Mouse (Mus musculus) lung, embryonic 15.5 days (tissue): ENCODE results near the gene Trp53tg5. TPM values are rescaled to one million over a fixed set of nuclear protein-coding genes. Genes with fewer than 3 reads are reported as not detected.

Source experiments
- ATAC-seq: fragments of 200-750 bp; cut with Nextera tagmentation; 2 replicates; pipeline ENCODE4 v1.8.0; 2017; ENCODE audit warnings: moderate number of reproducible peaks, borderline replicate concordance; ENCODE audit not compliant: low FRiP score, low TSS enrichment; ENCODE audit errors: extremely low read depth
- H3K27ac ChIP-seq: fragments of 300-500 bp; sonication (generic); 2 replicates; pipeline ENCODE4 v1.5.1; 2015; ENCODE audit warnings: moderate library complexity, mild to moderate bottlenecking, inconsistent platforms
- H3K27me3 ChIP-seq: fragments of 300-500 bp; sonication (generic); 2 replicates; pipeline ENCODE4 v1.6.1; 2015; ENCODE audit warnings: inconsistent platforms
- H3K36me3 ChIP-seq: fragments of 300-500 bp; sonication (generic); 2 replicates; pipeline ENCODE4 v1.6.1; 2015; ENCODE audit warnings: inconsistent platforms
- H3K4me1 ChIP-seq: fragments of 300-500 bp; sonication (generic); 2 replicates; pipeline ENCODE4 v1.6.1; 2015; ENCODE audit warnings: inconsistent platforms
- H3K4me2 ChIP-seq: fragments of 300-500 bp; sonication (generic); 2 replicates; pipeline ENCODE4 v1.6.1; 2015; ENCODE audit warnings: inconsistent platforms, mild to moderate bottlenecking, moderate library complexity
- H3K4me3 ChIP-seq: fragments of 300-500 bp; sonication (generic); 2 replicates; pipeline ENCODE4 v1.5.1; 2015; ENCODE audit warnings: mild to moderate bottlenecking, inconsistent platforms
- H3K9ac ChIP-seq: fragments of 300-500 bp; sonication (generic); 2 replicates; pipeline ENCODE4 v1.6.1; 2015; ENCODE audit warnings: inconsistent platforms
- H3K9me3 ChIP-seq: fragments of 300-500 bp; sonication (generic); 2 replicates; pipeline ENCODE4 v1.6.1; 2016; ENCODE audit warnings: inconsistent platforms
- WGBS: fragments of 180-500 bp; shearing (Covaris S2); methylation state at CpG from one replicate; pipeline ENCODE4 v1.1.7; 2015; 5-methylcytosine and 5-hydroxymethylcytosine counted together
- polyA plus RNA-seq: library from polyadenylated mRNA; unstranded; fragments of >200 nt; fragmentation: Nextera tagmentation; extraction: Ambion mirVana; gene quantifications from 2 replicates; pipeline ENCODE4 v1.2.1, GENCODE M21; 2015

Trp53tg5 gene
- not detected in 2 replicates for polyA plus RNA-seq

DNA sequence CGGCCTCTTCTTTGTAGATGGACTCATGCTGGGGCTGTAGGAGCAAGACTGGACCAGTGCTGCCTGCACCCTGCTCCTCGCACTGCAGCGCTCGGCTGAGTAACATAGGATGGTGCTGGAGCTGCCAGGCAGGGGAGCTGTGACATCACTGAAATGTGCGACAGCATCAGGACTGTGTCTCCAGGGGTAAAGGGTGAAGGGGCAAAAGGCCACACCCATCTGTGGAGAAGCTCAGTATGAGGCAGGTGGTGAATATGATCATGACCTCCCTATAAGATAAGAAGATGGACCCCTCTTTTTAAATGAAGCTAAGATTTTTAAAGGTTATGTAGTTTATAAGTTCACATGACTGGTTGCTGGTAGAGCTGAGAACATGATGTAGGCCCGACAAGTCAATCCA is at the start of gene Trp53tg5:
Trp53tg5 (minus strand) TSS at position 101 of the 400 bp plus-strand sequence.
- no peak for ATAC-seq
- no peaks in the 10 kb centered on the region for H3K9me3 ChIP-seq
- no peaks in the 10 kb centered on the region for H3K36me3 ChIP-seq
- H3K4me3 ChIP-seq = no peak within 1 kb of the TSS
- no peak within 1 kb of the TSS for H3K9ac ChIP-seq
- H3K27me3 ChIP-seq = no peaks in the 10 kb centered on the region
- WGBS = 79% methylated on average over 6 of the region's 6 CpGs
- H3K4me2 ChIP-seq = no peak within 1 kb of the TSS
- H3K27ac ChIP-seq = no peak within 1 kb of the TSS
- no peaks in the 10 kb centered on the region for H3K4me1 ChIP-seq

DNA sequence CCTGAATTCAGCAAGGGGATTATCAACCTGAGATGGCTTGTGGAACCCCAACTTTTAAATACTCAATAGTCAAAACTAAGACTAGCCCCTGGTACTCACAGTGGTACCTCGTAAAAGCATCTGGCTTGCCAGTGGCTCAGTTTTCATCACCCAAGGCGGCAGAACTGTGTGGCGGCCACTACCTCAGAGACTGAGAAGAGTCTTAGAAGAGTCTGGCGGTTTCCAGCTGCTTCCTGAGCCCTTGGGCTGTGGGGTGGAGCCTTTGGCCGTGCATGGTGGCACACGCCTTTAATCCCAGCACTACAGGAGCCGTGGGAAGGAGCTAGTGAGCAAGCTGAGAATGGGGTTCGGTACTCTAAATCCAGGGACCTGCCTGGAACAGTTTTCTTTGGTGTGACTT is 48.8 kb upstream of the Trp53tg5 start:
- no peaks in the 10 kb centered on the region for H3K36me3 ChIP-seq
- peak overlapping the region; percentile 13 for H3K4me2 ChIP-seq
- ATAC-seq = no peak
- no peak overlapping the region for H3K4me3 ChIP-seq
- 30% methylated on average over 8 of the region's 8 CpGs for WGBS
- no peak overlapping the region for H3K9ac ChIP-seq
- H3K4me1 ChIP-seq = 0 out of 2 replicates have a peak, but pooled peaks cover 17% of the 10 kb centered on the region
- no peaks in the 10 kb centered on the region for H3K27me3 ChIP-seq
- no peaks in the 10 kb centered on the region for H3K9me3 ChIP-seq
- 0 out of 2 replicates have a peak overlapping the region, but pooled peaks have one; percentile 1 for H3K27ac ChIP-seq

DNA sequence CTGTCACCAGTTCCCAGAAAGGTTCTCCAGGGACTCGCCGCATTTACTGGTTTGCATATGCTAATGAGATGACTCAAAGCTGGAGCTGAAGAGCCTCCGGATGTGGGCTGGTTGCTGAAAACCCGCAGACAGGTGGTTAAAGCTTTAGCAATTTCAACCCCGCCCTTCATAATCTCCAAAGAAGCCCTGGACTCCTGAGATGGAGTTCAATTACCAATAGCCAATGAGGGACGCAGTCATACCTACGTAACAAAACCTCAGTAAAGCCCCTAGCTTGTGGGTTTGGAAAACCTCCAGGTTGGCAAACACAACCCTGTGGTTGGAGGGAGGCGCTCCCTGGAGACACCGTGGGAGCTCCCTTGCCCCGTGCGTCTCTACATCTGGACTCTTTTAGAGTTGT is 48.3 kb upstream of the Trp53tg5 start:
- H3K9me3 ChIP-seq = no peaks in the 10 kb centered on the region
- no peak for ATAC-seq
- no peaks in the 10 kb centered on the region for H3K36me3 ChIP-seq
- no peaks in the 10 kb centered on the region for H3K27me3 ChIP-seq
- 0 out of 2 replicates have a peak overlapping the region, but pooled peaks have one; percentile 1 for H3K27ac ChIP-seq
- H3K9ac ChIP-seq = no peak overlapping the region
- 18% methylated on average over 11 of the region's 11 CpGs for WGBS
- H3K4me2 ChIP-seq = peak overlapping the region; percentile 17
- no peak overlapping the region for H3K4me3 ChIP-seq
- 0 out of 2 replicates have a peak, but pooled peaks cover 17% of the 10 kb centered on the region for H3K4me1 ChIP-seq

DNA sequence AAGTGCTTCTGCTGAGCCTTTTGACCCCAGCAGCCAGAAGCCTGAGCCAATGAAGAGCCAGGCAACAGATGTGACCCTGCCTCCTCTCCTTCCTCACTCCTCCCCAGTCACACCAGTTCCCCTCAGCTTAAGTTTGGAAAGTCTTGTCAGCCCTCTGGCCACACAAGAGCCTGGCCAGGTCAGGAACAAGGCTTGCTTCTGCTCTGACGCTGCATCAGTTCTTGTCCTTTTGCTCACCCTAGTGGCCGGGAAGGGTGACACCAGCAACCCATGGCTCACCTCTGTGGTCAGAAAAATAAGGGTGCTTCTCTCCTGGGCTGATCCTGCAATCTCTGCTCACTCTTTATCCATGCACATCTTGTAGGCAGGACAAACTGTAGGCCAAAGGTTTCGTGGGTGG is 47.3 kb upstream of the Trp53tg5 start:
- Histone ChIP-seq H3K4me2 (no peak overlapping the region), H3K27me3 (no peaks in the 10 kb centered on the region), H3K4me1 (0 out of 2 replicates have a peak, but pooled peaks cover 17% of the 10 kb centered on the region), H3K4me3 (no peak overlapping the region), H3K9ac (no peak overlapping the region), H3K36me3 (no peaks in the 10 kb centered on the region), H3K27ac (no peak overlapping the region), H3K9me3 (no peaks in the 10 kb centered on the region)
- WGBS = 8% methylated on average over 3 of the region's 3 CpGs
- ATAC-seq = no peak

DNA sequence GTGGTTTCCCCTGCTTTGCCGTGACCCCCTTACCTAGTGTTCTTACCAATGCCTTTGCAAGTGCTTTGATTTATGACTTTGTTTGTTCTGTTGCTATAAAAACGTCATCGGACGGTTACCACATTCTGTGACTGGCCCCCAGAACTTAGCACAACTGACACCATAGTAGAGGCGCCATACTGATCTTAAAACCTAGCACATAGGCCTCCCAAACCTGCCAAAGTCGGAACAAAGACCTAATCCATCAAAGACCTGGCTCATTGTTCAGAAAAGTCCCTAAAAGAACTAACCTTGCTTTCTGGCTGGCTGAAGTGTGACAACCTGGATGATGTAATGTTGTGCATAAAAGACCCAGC is 45.6 kb upstream of the Trp53tg5 start:
- Histone ChIP-seq H3K4me3 (no peak overlapping the region), H3K9me3 (no peaks in the 10 kb centered on the region), H3K4me2 (no peak overlapping the region), H3K36me3 (no peaks in the 10 kb centered on the region), H3K9ac (no peak overlapping the region), H3K27ac (no peak overlapping the region), H3K4me1 (0 out of 2 replicates have a peak, but pooled peaks cover 17% of the 10 kb centered on the region), H3K27me3 (no peaks in the 10 kb centered on the region)
- ATAC-seq = no peak
- WGBS = 65% methylated on average over 6 of the region's 6 CpGs

DNA sequence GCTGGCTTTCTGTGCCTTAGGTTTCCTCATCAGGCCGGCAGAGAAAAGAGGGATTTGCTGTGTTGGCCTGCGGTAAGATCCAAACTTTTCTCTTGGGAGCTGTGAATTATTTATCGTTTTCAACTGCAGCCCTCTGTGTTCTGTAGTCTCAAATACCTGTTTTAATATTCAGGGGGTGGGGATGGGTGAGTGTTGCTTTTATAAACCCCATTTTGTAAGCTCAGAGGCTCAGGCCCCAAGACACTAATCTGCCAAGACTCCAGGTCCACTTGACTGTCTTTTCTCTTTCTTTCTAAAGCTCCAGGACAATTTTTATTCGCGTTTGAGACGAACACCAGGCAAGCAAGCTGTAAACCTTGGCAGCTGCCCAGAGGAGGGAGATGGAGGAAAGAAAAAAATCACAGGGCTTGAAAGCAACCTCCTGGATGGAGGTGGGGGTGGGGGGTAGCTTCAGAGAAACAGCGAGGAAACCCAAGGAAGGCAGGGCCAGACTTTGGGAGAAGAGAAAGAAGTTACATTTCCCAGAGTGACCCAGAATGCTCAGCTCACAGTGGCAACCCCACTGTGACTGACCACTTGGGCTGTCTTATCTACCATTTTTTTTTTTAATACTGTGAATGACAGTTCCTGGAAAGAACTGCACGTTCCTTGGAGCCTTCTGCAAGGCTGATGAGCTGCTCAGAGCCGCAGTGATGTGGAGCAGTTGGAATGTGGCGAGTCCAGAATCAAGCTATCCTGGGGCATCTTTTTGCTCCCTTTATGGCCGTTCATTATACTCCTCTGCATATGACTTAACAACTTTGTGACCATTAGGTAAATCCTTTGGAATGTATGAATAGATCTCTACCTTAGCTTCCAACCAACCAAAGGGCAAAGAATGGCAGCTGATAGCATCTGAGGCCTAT is 45.0 kb upstream of the Trp53tg5 start:
- ATAC-seq = no peak
- WGBS = 40% methylated on average over 11 of the region's 11 CpGs
- H3K9me3 ChIP-seq = no peaks in the 10 kb centered on the region

DNA sequence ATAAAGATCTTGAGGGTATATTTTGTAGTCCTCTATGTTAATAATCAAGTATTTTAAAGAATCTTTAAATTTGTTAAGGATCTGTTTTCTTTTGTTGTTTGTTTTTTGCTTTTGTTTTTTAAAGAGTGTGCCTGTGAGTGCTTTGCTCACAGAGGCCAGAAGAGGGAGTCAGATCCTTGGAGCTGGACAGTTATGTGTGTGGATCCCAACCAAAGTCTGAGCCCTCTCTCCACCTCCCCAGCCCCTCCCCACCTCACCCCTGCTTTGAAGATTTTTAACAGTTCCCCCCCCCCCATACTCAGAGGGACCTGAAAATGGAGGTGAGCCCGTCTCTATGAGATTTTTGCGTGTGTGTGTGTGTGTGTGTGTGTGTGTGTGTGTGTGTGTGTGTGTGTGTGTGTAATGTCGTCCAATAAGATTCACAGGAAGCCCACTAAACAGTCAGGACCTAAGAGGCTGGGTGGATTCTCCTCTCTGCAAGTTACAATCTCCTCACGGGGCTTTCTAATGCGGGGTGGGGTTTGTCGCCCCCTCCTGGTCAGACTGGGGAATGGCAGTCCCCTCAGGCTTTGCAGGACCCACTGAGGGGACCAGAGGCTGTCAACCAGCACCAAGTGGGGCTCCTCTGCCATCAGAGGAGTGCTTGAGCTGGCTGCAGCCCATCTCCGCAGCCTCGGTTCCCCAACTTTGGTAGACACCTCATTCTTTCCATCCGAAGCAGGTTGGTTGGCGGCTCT is 44.1 kb upstream of the Trp53tg5 start:
- WGBS = 33% methylated on average over 9 of the region's 10 CpGs
- H3K9ac ChIP-seq = no peak overlapping the region
- no peak overlapping the region for H3K27ac ChIP-seq
- no peaks in the 10 kb centered on the region for H3K9me3 ChIP-seq
- H3K4me2 ChIP-seq = no peak overlapping the region
- H3K4me1 ChIP-seq = 0 out of 2 replicates have a peak, but pooled peaks cover 17% of the 10 kb centered on the region
- no peaks in the 10 kb centered on the region for H3K36me3 ChIP-seq
- H3K27me3 ChIP-seq = no peaks in the 10 kb centered on the region
- ATAC-seq = no peak
- no peak overlapping the region for H3K4me3 ChIP-seq

More for the DNA sequence above, 45.0 kb upstream of the Trp53tg5 start:
- no peak overlapping the region for H3K4me3 ChIP-seq
- no peak overlapping the region for H3K9ac ChIP-seq
- H3K4me2 ChIP-seq = no peak overlapping the region
- H3K36me3 ChIP-seq = no peaks in the 10 kb centered on the region
- H3K27ac ChIP-seq = no peak overlapping the region
- 0 out of 2 replicates have a peak, but pooled peaks cover 17% of the 10 kb centered on the region for H3K4me1 ChIP-seq
- no peaks in the 10 kb centered on the region for H3K27me3 ChIP-seq

DNA sequence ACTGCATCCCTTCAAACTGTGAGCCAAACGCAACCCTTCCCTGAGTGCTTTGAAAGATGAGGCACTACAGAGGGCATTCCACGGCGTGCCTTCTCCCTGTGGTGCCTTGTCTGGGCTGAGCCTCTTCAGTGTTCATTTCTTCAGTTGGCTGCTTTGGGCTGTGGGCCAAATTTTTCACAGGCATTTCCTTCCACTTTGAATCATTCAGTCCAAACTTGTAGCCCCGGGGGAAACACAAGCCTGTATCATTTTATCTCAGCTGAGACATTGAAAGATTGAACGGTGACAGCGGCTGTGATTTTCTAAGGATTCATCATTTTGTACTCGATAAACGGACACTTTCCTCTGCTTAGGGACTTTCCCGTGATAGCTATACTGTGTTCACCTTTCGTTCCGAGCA is 43.1 kb upstream of the Trp53tg5 start:
- Histone ChIP-seq H3K4me3 (no peak overlapping the region), H3K36me3 (no peaks in the 10 kb centered on the region), H3K27ac (no peak overlapping the region), H3K4me2 (no peak overlapping the region), H3K27me3 (no peaks in the 10 kb centered on the region), H3K4me1 (0 out of 2 replicates have a peak, but pooled peaks cover 20% of the 10 kb centered on the region), H3K9me3 (no peaks in the 10 kb centered on the region), H3K9ac (no peak overlapping the region)
- 73% methylated on average over 11 of the region's 11 CpGs for WGBS
- no peak for ATAC-seq

DNA sequence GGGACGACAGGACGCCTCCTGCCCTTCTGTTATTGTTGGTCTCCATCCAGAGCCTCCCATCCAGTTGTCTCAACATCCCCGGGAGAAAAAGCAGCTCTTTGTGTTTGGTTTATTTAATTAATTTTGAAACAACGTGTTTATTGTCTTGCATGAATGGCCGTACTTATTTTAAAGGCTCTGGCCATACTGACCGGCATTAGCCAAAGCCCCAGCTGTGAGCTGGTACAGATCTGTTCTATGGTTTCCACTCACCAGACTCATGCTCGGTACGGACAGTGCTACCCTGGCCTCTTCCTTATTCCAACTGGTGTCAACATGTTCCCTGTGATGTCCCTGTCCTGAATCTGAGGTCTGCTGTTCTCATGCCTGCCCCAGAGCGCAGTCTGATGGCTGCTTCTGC is 42.4 kb upstream of the Trp53tg5 start:
- H3K4me2 ChIP-seq = no peak overlapping the region
- no peaks in the 10 kb centered on the region for H3K27me3 ChIP-seq
- no peak overlapping the region for H3K4me3 ChIP-seq
- H3K4me1 ChIP-seq = 0 out of 2 replicates have a peak, but pooled peaks cover 16% of the 10 kb centered on the region
- H3K27ac ChIP-seq = no peak overlapping the region
- no peak overlapping the region for H3K9ac ChIP-seq
- no peaks in the 10 kb centered on the region for H3K36me3 ChIP-seq
- ATAC-seq = no peak
- no peaks in the 10 kb centered on the region for H3K9me3 ChIP-seq
- 76% methylated on average over 9 of the region's 9 CpGs for WGBS

DNA sequence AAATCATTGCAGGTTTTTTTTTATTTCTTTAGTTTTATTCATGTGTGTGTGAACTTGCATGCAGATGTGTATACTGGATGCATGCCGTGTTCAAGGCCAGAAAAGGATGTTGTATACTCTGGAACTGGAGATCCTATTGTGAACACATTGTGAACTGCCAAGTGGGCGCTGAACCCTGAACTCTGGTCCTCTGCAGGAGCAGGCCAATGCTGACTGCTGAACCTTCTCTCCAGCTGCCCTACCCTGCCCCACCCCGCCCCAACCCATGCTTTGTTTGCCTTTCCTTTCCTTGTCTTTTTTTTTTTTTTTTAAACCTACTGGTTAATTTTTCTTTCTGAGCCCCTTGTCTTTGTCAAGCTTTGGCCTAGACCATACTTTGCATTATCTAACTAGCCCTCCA is 41.4 kb upstream of the Trp53tg5 start:
- 69% methylated on average over 3 of the region's 3 CpGs for WGBS
- ATAC-seq = no peak

DNA sequence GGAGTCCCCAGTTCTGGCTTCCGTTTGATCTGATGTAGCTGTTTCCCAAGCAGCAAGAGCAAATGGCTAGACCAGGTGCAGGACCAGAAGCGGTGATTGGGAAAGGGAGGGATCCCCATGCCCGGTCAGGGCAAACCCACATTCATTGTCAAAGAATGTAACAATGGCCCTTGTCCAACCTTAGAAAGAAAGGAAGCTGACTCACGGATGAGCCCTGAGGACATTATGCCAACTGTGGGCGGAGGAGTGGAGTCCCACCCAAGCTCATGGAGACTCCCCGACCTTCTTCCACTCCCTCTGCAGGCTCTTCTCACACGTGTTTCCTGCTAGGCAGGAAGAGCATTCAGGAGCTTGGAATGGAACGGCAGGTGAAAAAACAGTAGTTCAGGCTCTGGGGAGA is 39.9 kb upstream of the Trp53tg5 start:
- no peak overlapping the region for H3K4me3 ChIP-seq
- 54% methylated on average over 8 of the region's 8 CpGs for WGBS
- no peak overlapping the region for H3K9ac ChIP-seq
- 0 out of 2 replicates have a peak, but pooled peaks cover 14% of the 10 kb centered on the region for H3K4me1 ChIP-seq
- no peak for ATAC-seq
- H3K36me3 ChIP-seq = peaks cover 2% of the 10 kb centered on the region; the same call in 1 of the 2 replicates
- H3K27me3 ChIP-seq = no peaks in the 10 kb centered on the region
- H3K27ac ChIP-seq = no peak overlapping the region
- H3K4me2 ChIP-seq = no peak overlapping the region
- H3K9me3 ChIP-seq = no peaks in the 10 kb centered on the region

More for the DNA sequence above, 41.4 kb upstream of the Trp53tg5 start:
- H3K27ac ChIP-seq = no peak overlapping the region
- no peak overlapping the region for H3K9ac ChIP-seq
- H3K27me3 ChIP-seq = no peaks in the 10 kb centered on the region
- H3K9me3 ChIP-seq = no peaks in the 10 kb centered on the region
- no peak overlapping the region for H3K4me3 ChIP-seq
- no peaks in the 10 kb centered on the region for H3K36me3 ChIP-seq
- no peak overlapping the region for H3K4me2 ChIP-seq
- 0 out of 2 replicates have a peak, but pooled peaks cover 14% of the 10 kb centered on the region for H3K4me1 ChIP-seq
